Mouse (Mus musculus) thymus, adult 2 months (tissue): ENCODE measurements around the gene Fxyd7. TPM values are rescaled to one million over a fixed set of nuclear protein-coding genes. Genes with fewer than 3 reads are reported as not detected.

ENCODE experiments used
- DNase-seq: peaks from one replicate; pipeline ENCODE4 v3.0.0; 2021
- H3K27ac ChIP-seq: fragments of 200-500 bp; 2 replicates; pipeline ENCODE4 v1.5.1; 2012; ENCODE audit warnings: low read length, control low read depth; ENCODE audit not compliant: control insufficient read depth, insufficient read depth
- H3K27me3 ChIP-seq: fragments of 200-500 bp; 2 replicates; pipeline ENCODE4 v1.6.1; 2012; ENCODE audit warnings: mild to moderate bottlenecking, low read length, moderate library complexity, mixed read lengths; ENCODE audit not compliant: control insufficient read depth, insufficient read depth
- H3K36me3 ChIP-seq: fragments of 200-500 bp; 2 replicates; pipeline ENCODE4 v1.6.1; 2012; ENCODE audit warnings: mild to moderate bottlenecking, low read length, moderate library complexity; ENCODE audit not compliant: control insufficient read depth, insufficient read depth
- H3K4me1 ChIP-seq: fragments of 200-500 bp; replicated peaks from 2 replicates; pipeline ENCODE4 v1.6.1; 2012; ENCODE audit warnings: low read length; ENCODE audit not compliant: control insufficient read depth, insufficient read depth
- H3K4me3 ChIP-seq: fragments of 200-500 bp; 2 replicates; pipeline ENCODE4 v1.5.1; 2012; ENCODE audit warnings: mild to moderate bottlenecking, low read length, control low read depth, moderate library complexity; ENCODE audit not compliant: control insufficient read depth, insufficient read depth
- CTCF ChIP-seq: fragments of 200-500 bp; IDR thresholded peaks from 2 replicates; pipeline ENCODE4 v1.5.1; 2012; ENCODE audit warnings: mild to moderate bottlenecking, control low read depth, low read length, moderate library complexity, borderline replicate concordance; ENCODE audit not compliant: control insufficient read depth, poor library complexity, insufficient read depth; ENCODE audit errors: extremely low read depth
- POLR2A ChIP-seq: fragments of 200-500 bp; IDR thresholded peaks from 2 replicates; pipeline ENCODE4 v1.6.1; 2012; ENCODE audit warnings: mild to moderate bottlenecking, low read length, control low read depth, moderate library complexity; ENCODE audit not compliant: control insufficient read depth, poor library complexity, insufficient read depth; ENCODE audit errors: extremely low read depth
- WGBS: fragments of 180-500 bp; shearing (Covaris S2); methylation state at CpG from one replicate; pipeline ENCODE4 v1.1.7; 2018; 5-methylcytosine and 5-hydroxymethylcytosine counted together
- polyA plus RNA-seq: library from polyadenylated mRNA; depleted of rRNA; stranded (reverse); fragments of >200 nt; gene quantifications from 2 replicates; pipeline ENCODE4 v1.2.3, GENCODE M21; 2012

The Fxyd7 gene
- polyA plus RNA-seq, 1 experiment = 2.2 TPM

DNA sequence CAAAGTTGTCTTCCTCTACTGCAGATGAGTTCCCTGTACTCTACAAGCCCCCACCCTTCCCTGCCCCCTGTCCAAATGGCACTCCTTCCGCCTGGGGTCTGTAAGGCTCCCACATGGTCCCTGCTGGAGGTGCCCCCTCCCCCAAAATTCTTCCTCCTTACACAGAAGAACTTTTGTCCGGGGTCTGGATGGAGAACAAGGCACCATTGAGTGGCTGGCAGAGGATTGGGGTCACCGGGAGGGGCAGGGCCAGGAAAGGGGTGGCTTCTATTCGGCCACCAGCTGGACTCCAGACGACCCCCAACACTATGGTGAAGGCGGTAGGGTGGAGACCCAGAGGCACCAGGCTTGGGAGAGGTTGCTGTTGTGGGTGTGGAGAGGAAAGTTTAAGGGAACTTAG is 26.2 kb upstream of the Fxyd7 start:
- TF ChIP-seq POLR2A = no peak
- TF ChIP-seq CTCF = no peak
- WGBS = 88% methylated on average over 6 of the region's 6 CpGs
- H3K27me3 ChIP-seq = no peaks in the 10 kb centered on the region

DNA sequence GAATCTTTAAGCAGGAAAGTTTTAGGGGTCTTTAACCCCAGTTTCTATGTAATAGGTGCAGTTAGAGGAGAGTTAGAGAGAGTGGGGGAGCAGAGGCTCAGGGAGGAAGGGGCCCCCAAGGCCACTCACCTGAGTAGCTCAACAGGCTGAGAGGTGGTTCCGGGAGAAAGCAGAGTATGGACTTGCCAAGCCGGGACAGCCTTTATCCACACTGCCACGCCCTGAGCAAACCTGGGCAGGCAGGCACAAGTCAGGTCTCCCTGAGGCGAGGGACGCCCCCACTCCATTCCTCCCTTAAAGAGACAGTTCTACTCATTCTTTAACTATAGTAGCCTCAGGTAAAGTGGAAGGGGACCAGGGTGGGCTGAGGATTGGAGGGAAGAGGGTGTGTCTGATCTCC is 25.2 kb upstream of the Fxyd7 start, which contains the start of gene Fxyd3:
TSS of gene Fxyd3 (minus strand) at position 213 of the 400 bp plus-strand sequence.
- H3K4me1 ChIP-seq = no peaks in the 10 kb centered on the region
- no peaks in the 10 kb centered on the region for H3K27me3 ChIP-seq
- H3K4me3 ChIP-seq = no peak within 1 kb of the TSS
- H3K36me3 ChIP-seq = no peaks in the 10 kb centered on the region
- no peak for DNase-seq
- 92% methylated on average over 5 of the region's 5 CpGs for WGBS
- H3K27ac ChIP-seq = no peak within 1 kb of the TSS
- TF ChIP-seq POLR2A = no peak

More for the DNA sequence above, 26.2 kb upstream of the Fxyd7 start:
- no peak overlapping the region for H3K27ac ChIP-seq
- no peak for DNase-seq
- H3K4me3 ChIP-seq = no peak overlapping the region
- no peaks in the 10 kb centered on the region for H3K4me1 ChIP-seq
- no peaks in the 10 kb centered on the region for H3K36me3 ChIP-seq

DNA sequence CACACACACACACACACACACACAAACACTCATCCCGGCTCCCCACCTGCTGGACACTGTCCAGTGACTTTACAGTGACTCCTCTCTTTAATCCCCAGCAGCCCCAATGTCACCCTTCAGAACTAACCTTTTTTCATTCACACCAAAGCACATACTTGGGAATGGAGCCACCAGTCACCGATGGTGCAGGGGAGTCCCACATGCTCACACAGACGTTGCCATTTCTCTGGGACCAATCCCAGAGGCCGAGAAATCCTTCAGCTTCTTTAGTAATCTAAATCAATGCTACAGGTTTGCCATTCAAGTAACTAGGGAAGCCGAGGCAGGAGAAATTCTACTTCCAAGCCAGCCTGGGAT is 23.4 kb upstream of the Fxyd7 start:
- H3K27me3 ChIP-seq = no peaks in the 10 kb centered on the region
- no peak overlapping the region for H3K27ac ChIP-seq
- 93% methylated on average over 5 of the region's 5 CpGs for WGBS
- DNase-seq = no peak
- no peaks in the 10 kb centered on the region for H3K36me3 ChIP-seq
- TF ChIP-seq CTCF (no peak), POLR2A (no peak)
- H3K4me1 ChIP-seq = no peaks in the 10 kb centered on the region
- no peak overlapping the region for H3K4me3 ChIP-seq

DNA sequence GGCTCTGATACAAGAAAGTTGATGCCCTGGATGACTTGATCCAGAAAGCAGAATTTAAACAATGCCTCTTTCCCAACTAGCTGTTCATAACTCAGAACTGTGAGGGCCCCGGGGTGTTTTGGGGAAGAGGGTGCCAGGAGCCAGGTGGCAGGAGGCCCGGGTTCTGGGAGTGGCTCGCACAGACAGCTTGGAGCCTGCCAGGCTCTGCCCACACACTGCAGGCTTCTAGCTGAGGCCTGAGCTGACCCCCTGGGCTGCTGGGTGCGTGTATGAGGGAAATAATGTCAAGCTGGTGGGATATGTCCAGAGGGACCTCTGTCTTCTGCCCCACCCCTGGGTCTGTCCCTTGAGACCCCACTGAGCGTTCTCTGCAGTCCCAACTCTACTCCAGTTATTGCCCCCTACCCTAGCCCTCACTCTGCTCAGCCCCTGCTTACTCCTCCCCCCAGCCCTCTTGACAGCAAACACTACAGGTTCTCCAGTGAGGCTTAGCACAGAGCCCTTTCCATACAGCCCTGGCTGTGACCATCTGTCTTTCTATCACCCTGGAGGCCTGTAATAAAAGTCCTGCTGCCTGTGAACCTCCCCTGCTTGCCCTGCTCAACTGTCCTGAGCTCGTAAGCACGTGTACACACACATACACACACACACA is 22.9 kb upstream of the Fxyd7 start:
- Histone ChIP-seq H3K36me3 (no peaks in the 10 kb centered on the region), H3K4me3 (no peak overlapping the region), H3K27me3 (no peaks in the 10 kb centered on the region), H3K27ac (no peak overlapping the region), H3K4me1 (no peaks in the 10 kb centered on the region)
- no peak for TF ChIP-seq POLR2A
- no peak for TF ChIP-seq CTCF
- no peak for DNase-seq
- WGBS = 89% methylated on average over 7 of the region's 7 CpGs

DNA sequence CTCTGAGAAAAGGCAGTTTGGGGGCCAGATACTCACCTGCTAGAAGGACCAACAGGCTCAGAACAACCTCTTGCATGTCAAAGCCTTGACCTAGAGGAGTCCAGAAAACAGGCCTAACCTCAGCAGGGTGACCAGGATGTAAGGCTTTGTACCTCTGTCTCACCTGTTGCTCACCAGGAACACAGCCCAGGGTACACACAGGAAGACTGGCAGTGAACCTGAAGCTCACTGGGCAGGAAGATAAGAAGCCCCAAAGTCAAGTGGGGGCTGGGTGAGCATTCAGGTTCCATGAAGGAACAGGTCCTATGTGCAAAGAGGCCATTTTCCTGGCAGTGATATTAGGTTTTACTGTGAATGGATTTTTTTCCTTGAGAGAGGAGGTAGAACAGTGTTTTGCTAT is 22.3 kb upstream of the Fxyd7 start:
- Histone ChIP-seq H3K36me3 (no peaks in the 10 kb centered on the region), H3K27ac (no peak overlapping the region), H3K4me3 (no peak overlapping the region), H3K4me1 (no peaks in the 10 kb centered on the region), H3K27me3 (no peaks in the 10 kb centered on the region)
- TF ChIP-seq CTCF (no peak), POLR2A (no peak)
- no peak for DNase-seq

DNA sequence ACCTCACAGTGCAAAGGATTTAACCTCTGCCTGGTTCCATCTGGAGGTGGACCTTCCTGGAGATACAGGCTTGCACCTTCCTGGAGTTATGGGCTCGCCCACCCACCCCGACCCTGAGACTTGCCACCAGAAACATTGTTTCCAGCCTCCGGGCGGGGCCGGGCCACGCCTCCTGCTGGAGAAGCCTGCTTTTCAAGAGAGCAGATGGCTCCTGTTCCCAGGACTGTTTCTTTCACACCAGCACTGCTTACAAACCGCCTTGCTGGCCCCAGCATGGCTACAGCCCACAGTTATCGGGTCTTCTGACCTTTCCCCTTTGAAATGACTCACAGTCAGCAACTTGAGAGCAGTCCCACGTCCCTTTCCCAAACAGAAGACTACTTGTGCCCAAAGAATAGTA is 21.1 kb upstream of the Fxyd7 start:
- WGBS = 94% methylated on average over 9 of the region's 9 CpGs
- Histone ChIP-seq H3K27ac (no peak overlapping the region), H3K27me3 (no peaks in the 10 kb centered on the region), H3K4me1 (no peaks in the 10 kb centered on the region), H3K36me3 (no peaks in the 10 kb centered on the region), H3K4me3 (no peak overlapping the region)
- DNase-seq = no peak
- TF ChIP-seq POLR2A = no peak
- TF ChIP-seq CTCF = no peak

DNA sequence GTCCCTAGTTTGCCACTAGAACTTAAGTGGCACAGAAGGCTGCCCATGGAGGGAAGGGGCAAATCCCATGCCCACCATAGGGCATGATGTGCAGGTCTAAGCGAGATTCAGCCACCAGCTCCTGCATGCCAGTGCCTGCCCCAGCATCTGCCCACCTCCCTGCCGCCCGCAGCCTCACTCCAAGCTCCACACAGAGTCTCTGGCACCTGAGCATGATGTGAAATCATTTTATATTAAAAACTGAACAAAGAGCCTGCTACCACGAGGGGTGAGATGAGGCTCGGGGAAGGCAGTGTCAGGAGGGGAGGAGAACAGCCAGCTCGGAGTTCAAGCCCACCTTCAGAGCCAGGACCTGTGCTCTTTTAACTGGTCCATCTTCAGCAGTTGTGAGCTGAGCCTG is 19.1 kb upstream of the Fxyd7 start:
- TF ChIP-seq POLR2A (no peak), CTCF (no peak)
- Histone ChIP-seq H3K4me1 (no peaks in the 10 kb centered on the region), H3K27ac (no peak overlapping the region), H3K4me3 (no peak overlapping the region), H3K27me3 (no peaks in the 10 kb centered on the region), H3K36me3 (no peaks in the 10 kb centered on the region)
- WGBS = 91% methylated on average over 6 of the region's 6 CpGs
- DNase-seq = no peak
